Mouse (Mus musculus) embryonic facial prominence, embryonic 10.5 days (tissue): ENCODE results near the gene Sh3d21. TPM values are rescaled to one million over a fixed set of nuclear protein-coding genes. Genes with fewer than 3 reads are reported as not detected.

ENCODE experiments used
- DNase-seq: peaks from one replicate; pipeline ENCODE4 v3.0.0-alpha.2; 2017; ENCODE audit warnings: low spot score
- H3K27ac ChIP-seq: fragments of 300-500 bp; sonication (generic); replicated peaks from 2 replicates; pipeline ENCODE4 v1.5.1; 2016; ENCODE audit warnings: mild to moderate bottlenecking
- H3K27me3 ChIP-seq: fragments of 300-500 bp; sonication (generic); replicated peaks from 2 replicates; pipeline ENCODE4 v1.6.1; 2016; ENCODE audit warnings: low read depth, mild to moderate bottlenecking; ENCODE audit not compliant: poor library complexity, severe bottlenecking
- H3K36me3 ChIP-seq: fragments of 300-500 bp; sonication (generic); replicated peaks from 2 replicates; pipeline ENCODE4 v1.6.1; 2016; ENCODE audit warnings: mild to moderate bottlenecking, moderate library complexity
- H3K4me1 ChIP-seq: fragments of 300-500 bp; sonication (generic); 2 replicates; pipeline ENCODE4 v1.6.1; 2016
- H3K4me3 ChIP-seq: fragments of 300-500 bp; sonication (generic); 2 replicates; pipeline ENCODE4 v1.5.1; 2016; ENCODE audit warnings: mild to moderate bottlenecking, moderate library complexity
- H3K9me3 ChIP-seq: fragments of 300-500 bp; sonication (generic); 2 replicates; pipeline ENCODE4 v1.6.1; 2016; ENCODE audit warnings: mild to moderate bottlenecking
- WGBS: fragments of 180-500 bp; shearing (Covaris S2); methylation state at CpG from one replicate; pipeline ENCODE4 v1.1.7; 2016; 5-methylcytosine and 5-hydroxymethylcytosine counted together
- polyA plus RNA-seq: library from polyadenylated mRNA; unstranded; fragments of >200 nt; fragmentation: Nextera tagmentation; extraction: Ambion mirVana; gene quantifications from 2 replicates; pipeline ENCODE4 v1.2.1, GENCODE M21; 2016

The Sh3d21 gene
- polyA plus RNA-seq, 1 experiment from 2014 or later = 3.1 TPM

GRCm38 (mm10) chr4:126132636-126133264 is 30.5 kb downstream of the Sh3d21 start:
- H3K4me3 ChIP-seq = no peak overlapping the region
- WGBS = 81% methylated on average over 6 of the region's 6 CpGs
- H3K27ac ChIP-seq = peak overlapping the region; percentile 75
- no peaks in the 10 kb centered on the region for H3K9me3 ChIP-seq
- no peak for DNase-seq
- H3K36me3 ChIP-seq = peaks cover 91% of the 10 kb centered on the region
- H3K27me3 ChIP-seq = no peaks in the 10 kb centered on the region
- peaks cover 46% of the 10 kb centered on the region for H3K4me1 ChIP-seq

GRCm38 (mm10) chr4:126131290-126132121 is 31.8 kb downstream of the Sh3d21 start:
- Histone ChIP-seq H3K4me3 (no peak overlapping the region), H3K27ac (peak overlapping the region; percentile 75), H3K27me3 (no peaks in the 10 kb centered on the region), H3K9me3 (no peaks in the 10 kb centered on the region), H3K4me1 (peaks cover 46% of the 10 kb centered on the region), H3K36me3 (peaks cover 92% of the 10 kb centered on the region)
- DNase-seq = peak; percentile 37
- 65% methylated on average over 10 of the region's 10 CpGs for WGBS

GRCm38 (mm10) chr4:126130502-126130901 is 32.8 kb downstream of the Sh3d21 start:
- Histone ChIP-seq H3K27me3 (no peaks in the 10 kb centered on the region), H3K9me3 (no peaks in the 10 kb centered on the region), H3K4me3 (no peak overlapping the region), H3K27ac (peak overlapping the region; percentile 74), H3K36me3 (peaks cover 92% of the 10 kb centered on the region), H3K4me1 (peaks cover 46% of the 10 kb centered on the region)
- peak; percentile 54 for DNase-seq
- WGBS = 40% methylated on average over 11 of the region's 11 CpGs

GRCm38 (mm10) chr4:126123309-126124040 is 39.8 kb downstream of the Sh3d21 start:
- H3K27ac ChIP-seq = no peak overlapping the region
- no peak overlapping the region for H3K4me3 ChIP-seq
- WGBS = 92% methylated on average over 10 of the region's 10 CpGs
- peaks cover 79% of the 10 kb centered on the region for H3K36me3 ChIP-seq
- no peaks in the 10 kb centered on the region for H3K4me1 ChIP-seq
- H3K9me3 ChIP-seq = peaks cover 11% of the 10 kb centered on the region; the same call in 1 of the 2 replicates
- no peak for DNase-seq
- no peaks in the 10 kb centered on the region for H3K27me3 ChIP-seq

GRCm38 (mm10) chr4:126120506-126120905 is 42.8 kb downstream of the Sh3d21 start:
- no peak for DNase-seq
- WGBS = 93% methylated on average over 2 of the region's 2 CpGs
- Histone ChIP-seq H3K27me3 (no peaks in the 10 kb centered on the region), H3K4me3 (no peak overlapping the region), H3K36me3 (peaks cover 62% of the 10 kb centered on the region), H3K27ac (no peak overlapping the region), H3K9me3 (peaks cover 11% of the 10 kb centered on the region; the same call in 1 of the 2 replicates), H3K4me1 (peaks cover 7% of the 10 kb centered on the region)

GRCm38 (mm10) chr4:126120052-126120451 is 43.2 kb downstream of the Sh3d21 start:
- DNase-seq = no peak
- Histone ChIP-seq H3K4me3 (no peak overlapping the region), H3K4me1 (peaks cover 9% of the 10 kb centered on the region), H3K36me3 (peaks cover 58% of the 10 kb centered on the region), H3K9me3 (peaks cover 11% of the 10 kb centered on the region; the same call in 1 of the 2 replicates), H3K27ac (no peak overlapping the region), H3K27me3 (no peaks in the 10 kb centered on the region)
- 92% methylated on average over 5 of the region's 5 CpGs for WGBS

GRCm38 (mm10) chr4:126119051-126119450 is 44.2 kb downstream of the Sh3d21 start:
- Histone ChIP-seq H3K4me1 (peaks cover 9% of the 10 kb centered on the region), H3K9me3 (peaks cover 11% of the 10 kb centered on the region; the same call in 1 of the 2 replicates), H3K27ac (no peak overlapping the region), H3K36me3 (peaks cover 48% of the 10 kb centered on the region), H3K27me3 (no peaks in the 10 kb centered on the region), H3K4me3 (no peak overlapping the region)
- no peak for DNase-seq
- 76% methylated on average over 1 of the region's 1 CpGs for WGBS

- no peak overlapping the region for H3K27ac ChIP-seq
- 92% methylated on average over 4 of the region's 4 CpGs for WGBS
- no peak for DNase-seq
- H3K36me3 ChIP-seq = peaks cover 46% of the 10 kb centered on the region
- H3K4me1 ChIP-seq = peaks cover 12% of the 10 kb centered on the region
- no peak overlapping the region for H3K4me3 ChIP-seq
- no peaks in the 10 kb centered on the region for H3K27me3 ChIP-seq
- H3K9me3 ChIP-seq = peaks cover 11% of the 10 kb centered on the region; the same call in 1 of the 2 replicates
Measured at GRCm38 (mm10) chr4:126118651-126119050, 44.6 kb downstream of the Sh3d21 start.

- no peak overlapping the region for H3K4me3 ChIP-seq
- 92% methylated on average over 8 of the region's 8 CpGs for WGBS
Measured at GRCm38 (mm10) chr4:126117116-126117515, 46.2 kb downstream of the Sh3d21 start.

GRCm38 (mm10) chr4:126115871-126116521 is 47.3 kb downstream of the Sh3d21 start:
- Histone ChIP-seq H3K4me1 (peaks cover 20% of the 10 kb centered on the region), H3K9me3 (peaks cover 2% of the 10 kb centered on the region; the same call in 1 of the 2 replicates), H3K36me3 (peaks cover 30% of the 10 kb centered on the region), H3K27ac (0 out of 2 replicates have a peak overlapping the region, but pooled peaks have one; percentile 27), H3K4me3 (no peak overlapping the region), H3K27me3 (no peaks in the 10 kb centered on the region)
- no peak for DNase-seq
- WGBS = 73% methylated on average over 6 of the region's 6 CpGs

More at GRCm38 (mm10) chr4:126117116-126117515, 46.2 kb downstream of the Sh3d21 start:
- peaks cover 41% of the 10 kb centered on the region for H3K36me3 ChIP-seq
- H3K4me1 ChIP-seq = peaks cover 12% of the 10 kb centered on the region
- H3K27me3 ChIP-seq = no peaks in the 10 kb centered on the region
- peaks cover 11% of the 10 kb centered on the region; the same call in 1 of the 2 replicates for H3K9me3 ChIP-seq
- DNase-seq = no peak
- H3K27ac ChIP-seq = no peak overlapping the region

GRCm38 (mm10) chr4:126115411-126115810 is 47.9 kb downstream of the Sh3d21 start:
- H3K4me3 ChIP-seq = no peak overlapping the region
- peaks cover 24% of the 10 kb centered on the region; the same call in 1 of the 2 replicates for H3K36me3 ChIP-seq
- no peaks in the 10 kb centered on the region for H3K9me3 ChIP-seq
- no peak overlapping the region for H3K27ac ChIP-seq
- no peaks in the 10 kb centered on the region for H3K27me3 ChIP-seq
- H3K4me1 ChIP-seq = peaks cover 25% of the 10 kb centered on the region
- WGBS = 85% methylated on average over 9 of the region's 9 CpGs
- no peak for DNase-seq

GRCm38 (mm10) chr4:126113943-126114342 is 49.3 kb downstream of the Sh3d21 start:
- H3K4me3 ChIP-seq = no peak overlapping the region
- DNase-seq = peak; percentile 66
- H3K27me3 ChIP-seq = no peaks in the 10 kb centered on the region
- peaks cover 40% of the 10 kb centered on the region for H3K4me1 ChIP-seq
- H3K9me3 ChIP-seq = no peaks in the 10 kb centered on the region
- no peak overlapping the region for H3K27ac ChIP-seq
- WGBS = 22% methylated on average over 6 of the region's 6 CpGs
- H3K36me3 ChIP-seq = peaks cover 17% of the 10 kb centered on the region; the same call in 1 of the 2 replicates
